Comparison of ENCODE assay signal across 11 mouse cellular contexts in the genomic region with DNA sequence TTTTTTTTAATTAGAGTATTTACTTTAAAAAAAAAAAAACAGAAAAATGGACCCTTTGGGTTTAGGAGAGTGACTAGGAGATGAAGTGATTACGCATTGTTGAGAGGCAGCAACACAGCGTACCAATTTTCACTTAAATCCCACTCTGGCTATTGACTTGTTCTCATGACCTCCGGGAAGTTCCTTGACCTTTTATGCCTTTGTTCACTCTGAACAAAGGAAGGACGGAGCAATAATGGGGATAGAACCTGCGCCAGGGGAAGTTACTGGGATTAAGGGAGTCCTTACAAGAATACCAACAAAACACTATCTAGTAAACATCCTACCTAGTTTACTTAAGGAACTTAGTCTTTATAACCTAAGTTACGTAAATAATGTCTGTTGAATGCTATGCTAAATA. TPM values are rescaled to one million over a fixed set of nuclear protein-coding genes. Genes with fewer than 3 reads are reported as not detected.
DNase-seq lines count a peak whose midpoint lies in the region; ATAC-seq lines count a peak whose summit lies in the region.
"Had no signal": no experiment of that assay in that cellular context is flagged by ENCODE, and none has a peak within 500 bp of the region (broad histone marks: within the 10 kb centered on the region; RNA-seq: fewer than 3 reads in every experiment).

No protein-coding gene starts in this region.

- peak overlapping the region; percentile 55; the same call in 1 of the 2 replicates for H3K4me2 ChIP-seq in intestine, embryonic 15.5 days (replicated peaks)
- H3K4me2 ChIP-seq in intestine, embryonic 16.5 days (ENCODE audit: low read depth, low read length): no peak overlapping the region; the same call in 1 of the 2 replicates
- H3K4me2 ChIP-seq in neural tube, embryonic 13.5 days: peak overlapping the region; percentile 37; the same call in 1 of the 2 replicates
- H3K4me2 ChIP-seq in embryonic facial prominence, embryonic 13.5 days: peak overlapping the region; percentile 47
- H3K4me2 ChIP-seq in stomach, embryonic 16.5 days (ENCODE audit: low read depth, low read length): peak overlapping the region; percentile 50; the same call in 1 of the 2 replicates

- DNase-seq in neural tube, embryonic 10.5 days (ENCODE audit: extremely low spot score, low spot score): no peak
- no peak for DNase-seq in testis, postnatal 14 days (ENCODE audit: low spot score)
- DNase-seq: adrenal gland, adult 2 months; midbrain, embryonic 14.5 days; right cerebral cortex, postnatal 4 days; thymus, adult 2 months had no signal

- H3K36me3 ChIP-seq in intestine, embryonic 15.5 days: no peaks in the 10 kb centered on the region
- H3K36me3 ChIP-seq in intestine, embryonic 16.5 days (ENCODE audit: control insufficient read depth, insufficient read depth, low read length): no peaks in the 10 kb centered on the region
- H3K36me3 ChIP-seq in neural tube, embryonic 13.5 days: no peaks in the 10 kb centered on the region
- H3K36me3 ChIP-seq in embryonic facial prominence, embryonic 13.5 days: no peaks in the 10 kb centered on the region
- no peaks in the 10 kb centered on the region for H3K36me3 ChIP-seq in stomach, embryonic 16.5 days (ENCODE audit: control insufficient read depth, insufficient read depth, low read length)

- no peaks in the 10 kb centered on the region for H3K27me3 ChIP-seq in intestine, embryonic 15.5 days (replicated peaks)
- no peaks in the 10 kb centered on the region for H3K27me3 ChIP-seq in intestine, embryonic 16.5 days (replicated peaks; ENCODE audit: control insufficient read depth, insufficient read depth, low read length)
- no peaks in the 10 kb centered on the region for H3K27me3 ChIP-seq in neural tube, embryonic 13.5 days
- no peaks in the 10 kb centered on the region for H3K27me3 ChIP-seq in embryonic facial prominence, embryonic 13.5 days
- no peaks in the 10 kb centered on the region for H3K27me3 ChIP-seq in stomach, embryonic 16.5 days (ENCODE audit: control insufficient read depth, insufficient read depth, low read length)

- 0 out of 2 replicates have a peak overlapping the region, but pooled peaks have one; percentile 58 for H3K27ac ChIP-seq in intestine, embryonic 15.5 days
- no peak overlapping the region for H3K27ac ChIP-seq in intestine, embryonic 16.5 days (ENCODE audit: low read length)
- no peak overlapping the region for H3K27ac ChIP-seq in neural tube, embryonic 13.5 days (replicated peaks)
- H3K27ac ChIP-seq in embryonic facial prominence, embryonic 13.5 days: no peak overlapping the region
- H3K27ac ChIP-seq in stomach, embryonic 16.5 days (ENCODE audit: low read length): peak overlapping the region; percentile 46; the same call in 1 of the 2 replicates

- H3K9me3 ChIP-seq in intestine, embryonic 15.5 days: no peaks in the 10 kb centered on the region
- H3K9me3 ChIP-seq in intestine, embryonic 16.5 days (ENCODE audit: control insufficient read depth, low read length): no peaks in the 10 kb centered on the region
- no peaks in the 10 kb centered on the region for H3K9me3 ChIP-seq in neural tube, embryonic 13.5 days
- no peaks in the 10 kb centered on the region for H3K9me3 ChIP-seq in embryonic facial prominence, embryonic 13.5 days
- no peaks in the 10 kb centered on the region for H3K9me3 ChIP-seq in stomach, embryonic 16.5 days (replicated peaks; ENCODE audit: control insufficient read depth, low read length)

- H3K9ac ChIP-seq in intestine, embryonic 15.5 days: no peak overlapping the region
- no peak overlapping the region for H3K9ac ChIP-seq in intestine, embryonic 16.5 days (ENCODE audit: low read depth, low read length)
- H3K9ac ChIP-seq in neural tube, embryonic 13.5 days: no peak overlapping the region
- no peak overlapping the region for H3K9ac ChIP-seq in embryonic facial prominence, embryonic 13.5 days
- no peak overlapping the region for H3K9ac ChIP-seq in stomach, embryonic 16.5 days (ENCODE audit: low read length)

- no peak overlapping the region for H3K4me3 ChIP-seq in intestine, embryonic 15.5 days (replicated peaks)
- H3K4me3 ChIP-seq in intestine, embryonic 16.5 days (ENCODE audit: low read length): no peak overlapping the region
- H3K4me3 ChIP-seq in neural tube, embryonic 13.5 days: no peak overlapping the region
- H3K4me3 ChIP-seq in embryonic facial prominence, embryonic 13.5 days: no peak overlapping the region
- no peak overlapping the region for H3K4me3 ChIP-seq in stomach, embryonic 16.5 days (replicated peaks; ENCODE audit: low read length)

- H3K4me1 ChIP-seq in intestine, embryonic 15.5 days (replicated peaks): peaks cover 12% of the 10 kb centered on the region; the same call in 1 of the 2 replicates
- H3K4me1 ChIP-seq in intestine, embryonic 16.5 days (ENCODE audit: control insufficient read depth, insufficient read depth, low read length): peaks cover 12% of the 10 kb centered on the region
- H3K4me1 ChIP-seq in neural tube, embryonic 13.5 days (replicated peaks): peaks cover 22% of the 10 kb centered on the region
- peaks cover 25% of the 10 kb centered on the region for H3K4me1 ChIP-seq in embryonic facial prominence, embryonic 13.5 days
- H3K4me1 ChIP-seq in stomach, embryonic 16.5 days (ENCODE audit: control insufficient read depth, insufficient read depth, low read length): peaks cover 11% of the 10 kb centered on the region

- 44% methylated on average over 6 of the region's 6 CpGs for WGBS in intestine, embryonic 15.5 days
- 48% methylated on average over 6 of the region's 6 CpGs for WGBS in intestine, embryonic 16.5 days
- WGBS in neural tube, embryonic 13.5 days: 23% methylated on average over 6 of the region's 6 CpGs
- WGBS in embryonic facial prominence, embryonic 13.5 days: 53% methylated on average over 6 of the region's 6 CpGs
- 53% methylated on average over 6 of the region's 6 CpGs for WGBS in stomach, embryonic 16.5 days

- ATAC-seq in intestine, embryonic 15.5 days: no peak
- ATAC-seq in intestine, embryonic 16.5 days: no peak
- no peak for ATAC-seq in neural tube, embryonic 13.5 days (ENCODE audit: low read depth)
- no peak for ATAC-seq in embryonic facial prominence, embryonic 13.5 days (ENCODE audit: insufficient number of reproducible peaks, insufficient read depth, low FRiP score, low TSS enrichment, low read depth)
- no peak for ATAC-seq in stomach, embryonic 16.5 days (ENCODE audit: insufficient read depth, low FRiP score)

RNA-seq across cellular contexts. Expression of a gene that starts 1.5 kb away (rescaled TPM):
- polyA plus RNA-seq in intestine, embryonic 15.5 days (2015; fragmentation: Nextera tagmentation; extraction: Ambion mirVana): 13.0 and 14.1 TPM in 2 replicates
- 14.2 and 14.8 TPM in 2 replicates for polyA plus RNA-seq in intestine, embryonic 16.5 days (2015; fragmentation: Nextera tagmentation; extraction: Ambion mirVana)
- 11.8 and 13.8 TPM in 2 replicates for polyA plus RNA-seq in neural tube, embryonic 13.5 days (2015; fragmentation: Nextera tagmentation; extraction: Ambion mirVana)
- 12.2 and 12.3 TPM in 2 replicates for polyA plus RNA-seq in embryonic facial prominence, embryonic 13.5 days (2015; fragmentation: Nextera tagmentation; extraction: Ambion mirVana)
- 12.3 and 13.3 TPM in 2 replicates for polyA plus RNA-seq in stomach, embryonic 16.5 days (2015; fragmentation: Nextera tagmentation; extraction: Ambion mirVana)

Comparison
In these comparisons a context has a peak if more than half of its experiments do, and no peak if none do; other contexts are left out.
1. H3K27ac ChIP-seq: peak in intestine, embryonic 15.5 days (single experiment) and stomach, embryonic 16.5 days (single experiment); none in intestine, embryonic 16.5 days (single experiment), neural tube, embryonic 13.5 days (single experiment) and embryonic facial prominence, embryonic 13.5 days (single experiment).